Mouse (Mus musculus) adrenal gland, postnatal 25 days (tissue): ENCODE data around the gene Eif2b5. TPM values are rescaled to one million over a fixed set of nuclear protein-coding genes. Genes with fewer than 3 reads are reported as not detected.
A peak's percentile ranks its signal among the peaks of the same experiment; 100 is the strongest.
"Not testable (repeated sequence)": the region's sequence is repeated elsewhere in the genome, so short reads cannot be mapped to it uniquely, and the experiment has no call there.

Experiments used
- DNase-seq: peaks from one replicate; pipeline ENCODE4 v3.0.0; 2021; ENCODE audit warnings: mixed read lengths
- long read RNA-seq: library from polyadenylated mRNA; stranded (forward); transcript quantifications from one replicate; pipeline ENCODE4 v2.0.0, GENCODE M21; 2021
- total RNA-seq: library from RNA; stranded (reverse); gene quantifications from 2 replicates; pipeline ENCODE4 v1.2.3, GENCODE M21; 2021

Eif2b5 gene
- total RNA-seq, result 58.3 and 63.8 TPM in 2 replicates
- long read RNA-seq, transcript Eif2b5-201 (16 exons, 2,554 nt), result major isoform, 167 of 197 reads
- long read RNA-seq, partial matches to known transcripts, result 14 of 197 reads
- long read RNA-seq, other reads (novel, unspliced or antisense), result 16 of 197 reads

DNA sequence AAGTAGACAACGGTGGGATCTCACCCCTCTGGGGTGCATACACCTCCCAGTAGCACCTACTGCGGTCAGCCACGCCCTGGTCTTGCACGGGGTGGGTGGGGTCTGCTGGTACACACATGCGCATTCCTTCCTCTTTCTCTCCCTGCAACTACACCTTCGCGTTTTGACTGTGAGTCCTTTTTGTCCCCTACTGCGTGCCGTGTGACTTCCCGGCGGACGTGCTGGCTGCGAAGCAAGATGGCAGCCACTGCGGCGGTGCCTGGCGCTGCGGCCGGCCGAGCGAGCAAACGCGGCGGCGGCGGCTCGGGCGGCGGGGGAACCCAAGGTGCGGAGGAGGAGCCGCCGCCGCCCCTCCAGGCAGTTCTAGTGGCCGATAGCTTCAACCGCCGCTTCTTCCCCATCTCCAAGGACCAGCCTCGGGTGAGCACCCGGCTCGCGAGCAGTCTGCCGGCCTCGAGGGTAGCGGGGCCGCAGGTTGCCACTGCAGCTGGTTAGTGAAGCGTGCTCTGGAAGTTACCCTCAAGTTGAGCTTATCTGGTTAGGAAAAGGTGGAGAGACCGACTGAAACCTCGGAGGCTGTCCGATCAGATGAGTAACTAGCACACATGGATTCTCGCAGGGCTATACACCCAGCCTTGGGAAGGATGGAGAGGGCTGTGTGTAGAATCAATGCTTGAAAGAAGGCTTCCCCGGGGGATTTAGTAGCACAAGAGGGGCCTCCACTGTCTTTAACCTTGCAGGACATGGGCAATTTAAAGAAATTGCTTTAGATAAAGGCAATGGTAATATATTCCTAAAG lies at the start of gene Eif2b5:
TSS of gene Eif2b5 (plus strand) at position 141 of the 799 bp plus-strand sequence.
- DNase-seq, result peak; percentile 91

GRCm38 (mm10) chr16:20451774-20452173 lies 46.8 kb upstream of the Eif2b5 start:
- DNase-seq, result no peak

DNA sequence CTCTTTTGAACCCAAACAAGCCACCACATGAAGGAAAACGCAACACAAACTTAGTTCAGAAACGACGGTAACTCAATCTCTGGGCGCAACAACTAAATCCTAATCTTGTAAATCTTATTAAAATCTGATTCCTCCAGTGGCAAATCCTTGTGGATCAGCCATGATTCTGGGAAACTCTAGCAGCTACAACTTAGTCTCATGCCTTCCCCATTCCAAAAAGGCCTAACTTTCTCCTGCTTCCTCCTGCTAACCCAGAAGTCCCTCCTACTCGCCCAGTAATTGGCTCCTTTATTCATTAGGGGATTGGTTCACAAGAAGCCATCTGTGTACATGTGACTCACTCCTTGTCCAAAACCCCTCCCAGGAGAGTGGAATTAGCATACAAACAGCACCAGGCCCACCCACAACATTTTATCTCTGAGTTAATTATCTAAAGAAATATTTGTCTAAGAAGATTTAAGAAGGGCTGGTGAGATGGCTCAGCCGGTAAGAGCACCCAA lies 44.4 kb upstream of the Eif2b5 start:
- no peak for DNase-seq

GRCm38 (mm10) chr16:20456106-20456505 lies 42.5 kb upstream of the Eif2b5 start:
- no peak for DNase-seq

DNA sequence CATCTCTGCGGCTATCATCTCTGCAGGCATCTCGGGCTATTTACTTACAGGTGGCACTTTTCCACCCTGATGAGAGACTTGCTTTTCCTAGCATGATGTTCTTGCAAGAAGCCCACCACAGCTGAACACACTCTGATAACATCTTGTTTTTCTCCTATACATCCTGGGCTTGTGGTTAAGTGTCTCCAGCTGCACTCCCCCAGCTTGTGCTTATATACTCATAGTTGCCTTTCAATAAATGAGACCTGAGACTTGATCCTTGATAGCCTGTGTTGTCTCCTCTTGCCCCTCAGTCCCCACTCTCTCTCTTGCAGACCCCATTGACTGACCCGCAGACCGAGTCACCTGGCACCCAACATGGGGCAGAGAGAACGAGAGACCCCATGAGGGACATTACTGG lies 39.9 kb upstream of the Eif2b5 start:
- not testable (repeated sequence) for DNase-seq

GRCm38 (mm10) chr16:20464725-20465124 lies 33.9 kb upstream of the Eif2b5 start:
- DNase-seq, result no peak

GRCm38 (mm10) chr16:20470981-20471380 lies 27.6 kb upstream of the Eif2b5 start:
- no peak for DNase-seq

GRCm38 (mm10) chr16:20471686-20472085 lies 26.9 kb upstream of the Eif2b5 start:
- DNase-seq, result no peak

GRCm38 (mm10) chr16:20473748-20474147 lies 24.9 kb upstream of the Eif2b5 start:
- DNase-seq, result no peak

DNA sequence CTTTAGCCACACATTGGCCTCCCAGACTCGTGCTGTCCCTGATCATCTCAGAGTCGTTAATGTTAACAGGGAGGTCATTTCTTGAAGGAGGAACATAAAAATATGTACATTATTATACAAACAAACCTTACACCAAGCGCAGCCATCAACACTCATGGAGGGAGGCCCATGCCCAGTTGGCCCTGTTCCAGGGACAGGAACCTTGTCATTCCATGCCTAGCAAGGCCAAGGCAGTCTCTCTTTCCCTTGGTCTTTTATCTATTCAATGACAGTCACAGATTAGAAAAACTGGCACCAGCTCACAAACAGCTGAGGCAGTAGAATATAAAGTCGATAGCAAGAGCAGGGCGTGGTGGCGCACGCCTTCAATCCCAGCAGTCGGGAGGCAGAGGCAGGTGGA lies 24.4 kb upstream of the Eif2b5 start:
- DNase-seq, result peak; percentile 80

- no peak for DNase-seq
These were observed 23.8 kb upstream of the Eif2b5 start for GRCm38 (mm10) chr16:20474786-20475185.

- DNase-seq, result no peak
These were observed 23.3 kb upstream of the Eif2b5 start for GRCm38 (mm10) chr16:20475335-20475734.

GRCm38 (mm10) chr16:20476857-20477256 lies 21.8 kb upstream of the Eif2b5 start:
- DNase-seq, result peak; percentile 70

DNA sequence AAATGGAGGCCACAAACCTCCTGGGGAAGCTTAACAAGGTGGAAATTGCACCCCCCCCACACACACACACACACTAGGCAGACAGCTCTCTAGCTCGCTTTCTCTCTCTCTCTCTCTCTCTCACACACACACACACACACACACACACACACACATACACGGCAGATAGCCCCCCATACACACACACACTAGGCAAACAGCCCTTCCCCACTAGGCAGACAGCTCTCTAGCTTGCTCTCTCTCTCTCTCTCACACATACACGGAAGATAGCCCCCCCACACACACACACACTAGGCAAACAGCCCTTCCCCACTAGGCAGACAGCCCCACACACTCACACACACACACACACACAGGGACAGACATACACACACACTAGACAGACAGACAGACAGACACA lies 21.3 kb upstream of the Eif2b5 start:
- no peak for DNase-seq

GRCm38 (mm10) chr16:20478504-20478903 lies 20.1 kb upstream of the Eif2b5 start:
- DNase-seq, result no peak

DNA sequence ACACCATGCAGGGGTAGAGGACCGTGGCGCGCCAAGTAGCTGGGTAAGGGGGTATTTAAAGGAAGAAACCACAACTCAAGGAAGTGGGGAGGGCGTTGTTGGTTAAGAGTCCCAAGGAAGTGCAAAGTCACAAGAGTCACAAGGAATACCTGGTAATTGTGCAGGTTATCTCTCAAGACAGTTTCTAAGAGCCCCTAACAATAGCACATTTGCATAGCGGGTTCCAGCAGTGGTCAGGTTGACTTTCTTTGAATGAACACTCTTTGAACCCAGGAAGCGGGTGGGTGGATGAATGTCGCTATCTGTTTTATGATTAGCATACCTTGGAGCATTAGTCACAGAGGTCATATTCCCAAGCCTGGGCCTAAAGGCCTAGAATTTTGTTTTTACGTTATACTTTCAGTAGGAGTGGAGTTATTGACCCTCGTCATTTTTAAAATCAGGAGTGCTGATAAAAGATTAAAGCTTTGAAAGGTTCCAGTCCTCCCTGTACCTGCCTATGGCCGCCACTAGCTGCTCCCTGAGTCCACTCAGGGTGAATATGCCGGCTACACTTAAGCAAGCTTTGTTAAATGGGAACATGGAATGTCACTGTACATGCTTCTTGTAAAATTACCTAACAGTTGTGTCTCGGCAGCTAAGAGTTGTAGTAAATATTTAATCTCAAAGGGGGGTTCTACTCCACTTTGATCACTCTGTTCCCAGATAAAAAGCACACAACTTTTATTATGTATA lies 19.4 kb upstream of the Eif2b5 start:
- DNase-seq, result not testable (repeated sequence)

DNA sequence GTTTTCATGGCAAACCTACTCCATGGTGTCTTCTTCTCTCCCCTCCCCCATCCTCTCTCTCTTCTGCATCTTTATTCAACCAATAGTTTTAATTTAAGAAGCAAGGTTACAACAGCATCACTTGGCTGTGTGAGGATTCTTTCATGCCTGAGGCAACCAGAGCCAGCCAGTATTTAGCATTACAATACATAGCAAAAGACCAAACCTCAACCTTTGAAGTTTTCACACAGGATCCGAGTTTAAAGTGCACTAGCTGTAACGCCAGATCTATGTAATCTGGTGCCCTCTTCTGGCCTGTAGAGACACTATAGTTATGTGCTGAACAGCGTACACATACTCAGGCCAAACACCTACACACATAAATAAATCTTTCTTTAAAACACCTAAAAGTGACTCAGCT lies 18.5 kb upstream of the Eif2b5 start:
- DNase-seq, result no peak

- DNase-seq, result no peak
These were observed 16.9 kb upstream of the Eif2b5 start for GRCm38 (mm10) chr16:20481746-20482145.

GRCm38 (mm10) chr16:20483716-20484115 lies 14.9 kb upstream of the Eif2b5 start:
- DNase-seq, result not testable (repeated sequence)

- DNase-seq, result no peak
These were observed 13.6 kb upstream of the Eif2b5 start for GRCm38 (mm10) chr16:20485061-20485460.

DNA sequence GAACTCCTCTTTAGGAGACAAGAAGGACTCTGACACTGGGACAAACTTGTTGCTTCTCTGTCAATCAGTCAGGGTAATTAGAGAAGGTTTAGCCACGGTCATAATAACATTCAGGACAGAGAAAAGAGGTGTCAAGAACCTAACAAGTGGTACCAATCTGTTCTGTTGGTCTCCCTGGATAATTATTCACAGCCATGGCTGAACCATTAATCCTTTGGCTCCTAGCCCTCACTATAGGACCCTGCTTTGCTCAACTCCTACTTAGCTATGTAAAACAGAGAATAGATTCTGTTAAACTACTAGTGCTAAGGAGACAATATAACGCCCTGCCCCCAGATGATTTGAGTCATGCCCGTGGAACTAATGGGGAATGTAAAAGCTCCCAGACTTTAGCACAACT lies 12.6 kb upstream of the Eif2b5 start:
- no peak for DNase-seq

GRCm38 (mm10) chr16:20488151-20488550 lies 10.5 kb upstream of the Eif2b5 start:
- DNase-seq, result no peak

DNA sequence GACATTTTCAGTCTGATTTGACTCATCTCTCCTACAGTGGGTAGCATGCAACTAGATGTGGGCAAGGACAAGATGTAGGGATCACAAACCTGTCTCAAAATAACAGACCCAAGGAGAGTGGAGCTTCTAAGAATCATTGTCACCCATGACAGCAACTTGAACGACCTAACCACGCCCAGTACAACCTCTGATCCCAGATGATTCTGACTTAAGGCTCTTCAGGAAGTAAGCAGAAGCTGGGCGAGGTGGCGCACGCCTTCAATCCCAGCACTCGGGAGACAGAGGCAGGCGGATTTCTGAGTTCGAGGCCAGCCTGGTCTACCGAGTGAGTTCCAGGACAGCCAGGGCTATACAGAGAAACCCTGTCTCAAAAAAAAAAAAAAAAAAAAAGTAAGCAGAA lies 9.9 kb upstream of the Eif2b5 start:
- DNase-seq, result not testable (repeated sequence)
